In genomic region chr11:118545690-118546089, GRCm38 (mm10) we compare ENCODE assay signal across 23 mouse cellular contexts.
DNase-seq lines count a peak whose midpoint lies in the region; ATAC-seq and TF ChIP-seq lines count a peak whose summit lies in the region.
"Had no signal": no experiment of that assay in that cellular context is flagged by ENCODE, and none has a peak within 500 bp of the region (broad histone marks: within the 10 kb centered on the region; RNA-seq: fewer than 3 reads in every experiment).

No protein-coding gene starts in this region.

- no peaks in the 10 kb centered on the region for H3K9me3 ChIP-seq in ES-E14 (ENCODE audit: control insufficient read depth, insufficient read depth, low read depth, low read length)
- H3K9me3 ChIP-seq in limb, embryonic 10.5 days (replicated peaks), result no peaks in the 10 kb centered on the region
- no peaks in the 10 kb centered on the region for H3K9me3 ChIP-seq in forebrain, postnatal 0 days (ENCODE audit: low read length)
- H3K9me3 ChIP-seq: embryonic facial prominence, embryonic 15.5 days; heart, embryonic 13.5 days; limb, embryonic 13.5 days had no signal

- ATAC-seq in forebrain, postnatal 0 days, result no peak
- ATAC-seq: hindbrain, embryonic 16.5 days; Patski had no signal

- H3K27ac ChIP-seq in ES-E14 (ENCODE audit: insufficient read depth, low read depth, low read length, poor library complexity, severe bottlenecking), result no peak overlapping the region
- H3K27ac ChIP-seq in limb, embryonic 10.5 days, result no peak overlapping the region
- no peak overlapping the region for H3K27ac ChIP-seq in forebrain, postnatal 0 days (ENCODE audit: low read depth, low read length)
- H3K27ac ChIP-seq: embryonic facial prominence, embryonic 15.5 days; heart, embryonic 13.5 days; limb, embryonic 13.5 days; liver, embryonic 14.5 days; macrophage; stomach, postnatal 0 days had no signal

- no peak overlapping the region for H3K4me3 ChIP-seq in ES-E14 (ENCODE audit: insufficient read depth in 1 of 2, low read depth in 1 of 2, low read length in 2 of 2, poor library complexity in 1 of 2, severe bottlenecking in 1 of 2)
- H3K4me3 ChIP-seq in limb, embryonic 10.5 days, result no peak overlapping the region; the same call in 1 of the 2 replicates
- no peak overlapping the region for H3K4me3 ChIP-seq in forebrain, postnatal 0 days (ENCODE audit: low read depth, low read length)
- H3K4me3 ChIP-seq: embryonic facial prominence, embryonic 15.5 days; heart, embryonic 13.5 days; limb, embryonic 13.5 days had no signal

- peak; percentile 43 to 48 for DNase-seq in kidney, postnatal 4 days
- DNase-seq in kidney, postnatal 14 days, result no peak
- no peak for DNase-seq in ES-E14 (ENCODE audit: low read depth, low spot score)
- peak; percentile 27 for DNase-seq in embryo, embryonic 10.5 days (ENCODE audit: low spot score)
- peak; percentile 39 for DNase-seq in limb, embryonic 10.5 days (ENCODE audit: low spot score)
- no peak for DNase-seq in cerebellum, postnatal 10 days
- no peak for DNase-seq in forebrain, postnatal 0 days
- DNase-seq: adrenal gland, postnatal 14 days; B cell, adult 2 months; cerebellum, postnatal 36 days; heart, adult 18-20 months; kidney, adult 11 months; layer of hippocampus, adult 9-11 months; right cerebral cortex, postnatal 4 days had no signal

- H3K4me1 ChIP-seq in ES-E14 (ENCODE audit: control insufficient read depth in 2 of 2, insufficient read depth in 2 of 2, low read length in 2 of 2, poor library complexity in 1 of 2), result peaks cover 0 to 27% of the 10 kb centered on the region in 2 experiments; a peak in 2 of 4 replicates
- peaks cover 4% of the 10 kb centered on the region for H3K4me1 ChIP-seq in limb, embryonic 10.5 days
- H3K4me1 ChIP-seq in forebrain, postnatal 0 days (ENCODE audit: insufficient read depth), result peaks cover 2% of the 10 kb centered on the region; the same call in 1 of the 2 replicates
- H3K4me1 ChIP-seq: heart, embryonic 13.5 days; limb, embryonic 13.5 days had no signal

- H3K9ac ChIP-seq in ES-E14 (ENCODE audit: insufficient read depth, low read depth, low read length, poor library complexity, severe bottlenecking), result no peak overlapping the region
- H3K9ac ChIP-seq in forebrain, postnatal 0 days, result no peak overlapping the region
- H3K9ac ChIP-seq: embryonic facial prominence, embryonic 15.5 days; heart, embryonic 13.5 days; limb, embryonic 13.5 days; liver, embryonic 14.5 days had no signal

- H3K36me3 ChIP-seq in ES-E14 (ENCODE audit: control insufficient read depth, insufficient read depth, low read length, poor library complexity, severe bottlenecking), result no peaks in the 10 kb centered on the region
- H3K36me3 ChIP-seq in limb, embryonic 10.5 days, result no peaks in the 10 kb centered on the region
- H3K36me3 ChIP-seq in forebrain, postnatal 0 days (ENCODE audit: insufficient read depth), result no peaks in the 10 kb centered on the region
- H3K36me3 ChIP-seq: embryonic facial prominence, embryonic 15.5 days; heart, embryonic 13.5 days; limb, embryonic 13.5 days had no signal

- no peak overlapping the region for H3K4me2 ChIP-seq in forebrain, postnatal 0 days (ENCODE audit: low read depth)
- H3K4me2 ChIP-seq: embryonic facial prominence, embryonic 15.5 days; heart, embryonic 13.5 days; limb, embryonic 13.5 days; midbrain, embryonic 11.5 days had no signal

- in situ Hi-C loops in ES-E14 (cut with MboI; ENCODE audit: low sequenced_read_pairs in 2 of 2, unreplicated experiment in 2 of 2), result no loop called here

- peaks cover 11% of the 10 kb centered on the region; the same call in 1 of the 2 replicates for H3K27me3 ChIP-seq in limb, embryonic 10.5 days (ENCODE audit: low read depth, poor library complexity, severe bottlenecking)
- H3K27me3 ChIP-seq in forebrain, postnatal 0 days (ENCODE audit: insufficient read depth, low read length), result no peaks in the 10 kb centered on the region
- H3K27me3 ChIP-seq: embryonic facial prominence, embryonic 15.5 days had no signal

- no peak for TF ChIP-seq CTCF in forebrain, postnatal 0 days (IDR thresholded peaks at IDR 0.05; ENCODE audit: low read depth)

- WGBS in limb, embryonic 10.5 days, result 25% methylated on average over 4 of the region's 4 CpGs
- 30% methylated on average over 4 of the region's 4 CpGs for WGBS in forebrain, postnatal 0 days

TF ChIP-seq in ES-E14, 5 proteins besides CTCF, POLR2A, EP300 and RAD21:
- TF ChIP-seq HCFC1 (IDR thresholded peaks at IDR 0.05; ENCODE audit: borderline replicate concordance, insufficient read depth, low read length) (no peak), ZNF384 (IDR thresholded peaks at IDR 0.05; ENCODE audit: low read depth, low read length) (peak; percentile 59; the same call in 1 of the 2 replicates), CHD2 (IDR thresholded peaks at IDR 0.05; ENCODE audit: low read depth, low read length) (no peak), MAFK (IDR thresholded peaks at IDR 0.05; ENCODE audit: insufficient read depth, low read depth, low read length) (no peak), ZC3H11A (IDR thresholded peaks at IDR 0.05; ENCODE audit: borderline replicate concordance, low read depth, low read length) (no peak)

Comparison
In these comparisons a context has a peak if more than half of its experiments do, and no peak if none do; other contexts are left out.
1. DNase-seq: peak in kidney, postnatal 4 days (2 of 2), embryo, embryonic 10.5 days (single experiment) and limb, embryonic 10.5 days (single experiment); none in kidney, postnatal 14 days (single experiment), ES-E14 (single experiment), cerebellum, postnatal 10 days (0 of 2) and forebrain, postnatal 0 days (single experiment).